Mouse (Mus musculus): ENCODE measurements around the gene Irf2. TPM values are rescaled to one million over a fixed set of nuclear protein-coding genes. Genes with fewer than 3 reads are reported as not detected.

Gene Irf2
- total and polyA plus RNA-seq, 3 experiments, result 4.9 to 19.4 TPM; not detected in 1

- TF ChIP-seq TCF12 (IDR thresholded peaks at IDR 0.05; ENCODE audit: low read depth, low read length) (peak; percentile 66), RAD21 (IDR thresholded peaks at IDR 0.05; ENCODE audit: low read depth, low read length) (no peak), POLR2AphosphoS5 (IDR thresholded peaks at IDR 0.05; ENCODE audit: borderline replicate concordance, low read depth, low read length) (no peak), CTCF (IDR thresholded peaks at IDR 0.05 in 2 of 3, conservative IDR thresholded peaks at IDR 0.05 in 1 of 3; ENCODE audit: control insufficient read depth in 1 of 3, insufficient read depth in 1 of 3, low read depth in 2 of 3, low read length in 3 of 3, poor library complexity in 1 of 3, severe bottlenecking in 1 of 3) (no peak), MAZ (IDR thresholded peaks at IDR 0.05; ENCODE audit: low read depth, low read length) (0 out of 2 replicates have a peak, but pooled peaks have one; percentile 48), RCOR1 (IDR thresholded peaks at IDR 0.05; ENCODE audit: low read depth, low read length) (no peak), ZKSCAN1 (IDR thresholded peaks at IDR 0.05; ENCODE audit: low read depth, low read length) (no peak), MYC (IDR thresholded peaks at IDR 0.05; ENCODE audit: low read depth, low read length) (no peak), POLR2AphosphoS2 (IDR thresholded peaks at IDR 0.05; ENCODE audit: low read length) (no peak), KAT2A (conservative IDR thresholded peaks at IDR 0.05; ENCODE audit: low read depth, low read length) (no peak), HCFC1 (IDR thresholded peaks at IDR 0.05; ENCODE audit: low read depth, low read length) (no peak), JUND (IDR thresholded peaks at IDR 0.05; ENCODE audit: low read depth, low read length) (no peak)
Observed at GRCm38 (mm10) chr8:46801153-46801684, 61.7 kb downstream of the Irf2 start (continued).

- no peaks in the 10 kb centered on the region for H3K9me3 ChIP-seq (replicated peaks; ENCODE audit: insufficient read depth, low read length)
- H3K79me2 ChIP-seq (ENCODE audit: control insufficient read depth, insufficient read depth, low read length, poor library complexity), result no peaks in the 10 kb centered on the region
- no peaks in the 10 kb centered on the region for H3K27me3 ChIP-seq (ENCODE audit: control insufficient read depth in 1 of 2, insufficient read depth in 2 of 2, low read length in 2 of 2)
- H3K4me3 ChIP-seq (ENCODE audit: control insufficient read depth in 1 of 2, insufficient read depth in 1 of 2, low read depth in 2 of 2, low read length in 2 of 2), result no peak overlapping the region
- H3K27ac ChIP-seq (ENCODE audit: control insufficient read depth, low read depth, low read length), result no peak overlapping the region
- TF ChIP-seq TAL1 (IDR thresholded peaks at IDR 0.05; ENCODE audit: low read length) (no peak), MXI1 (IDR thresholded peaks at IDR 0.05; ENCODE audit: low read depth, low read length) (no peak), USF2 (IDR thresholded peaks at IDR 0.05; ENCODE audit: borderline replicate concordance in 1 of 2, insufficient read depth in 1 of 2, low read depth in 1 of 2, low read length in 2 of 2) (no peak), EP300 (IDR thresholded peaks at IDR 0.05; ENCODE audit: low read depth in 1 of 2, low read length in 2 of 2) (no peak), SIN3A (IDR thresholded peaks at IDR 0.05; ENCODE audit: low read length) (no peak), NRF1 (IDR thresholded peaks at IDR 0.05; ENCODE audit: insufficient read depth, low read depth, low read length, poor library complexity, severe bottlenecking) (no peak), POLR2AphosphoS2 (IDR thresholded peaks at IDR 0.05; ENCODE audit: low read length) (no peak), RAD21 (IDR thresholded peaks at IDR 0.05; ENCODE audit: low read depth, low read length) (no peak), ZNF384 (IDR thresholded peaks at IDR 0.05; ENCODE audit: low read depth, low read length) (no peak), JUND (IDR thresholded peaks at IDR 0.05; ENCODE audit: low read depth, low read length) (no peak), CTCF (IDR thresholded peaks at IDR 0.05 in 2 of 3, conservative IDR thresholded peaks at IDR 0.05 in 1 of 3; ENCODE audit: control insufficient read depth in 1 of 3, insufficient read depth in 1 of 3, low read depth in 2 of 3, low read length in 3 of 3, poor library complexity in 1 of 3, severe bottlenecking in 1 of 3) (no peak), RCOR1 (IDR thresholded peaks at IDR 0.05; ENCODE audit: low read depth, low read length) (no peak), UBTF (IDR thresholded peaks at IDR 0.05; ENCODE audit: borderline replicate concordance, insufficient read depth, low read depth, low read length) (no peak), ZKSCAN1 (IDR thresholded peaks at IDR 0.05; ENCODE audit: low read depth, low read length) (no peak), MYC (IDR thresholded peaks at IDR 0.05; ENCODE audit: low read depth, low read length) (no peak), MAFK (IDR thresholded peaks at IDR 0.05; ENCODE audit: borderline replicate concordance, low read depth, low read length) (no peak), MYB (IDR thresholded peaks at IDR 0.05; ENCODE audit: low read depth, low read length) (no peak), MAX (IDR thresholded peaks at IDR 0.05; ENCODE audit: low read length) (no peak), NELFE (IDR thresholded peaks at IDR 0.05; ENCODE audit: low read depth, low read length) (no peak)
- peaks cover 11 to 16% of the 10 kb centered on the region in 2 experiments for H3K4me1 ChIP-seq (ENCODE audit: control insufficient read depth in 1 of 2, insufficient read depth in 2 of 2, low read length in 2 of 2)
- DNase-seq (ENCODE audit: low read depth, low spot score), result no peak
- H3K9ac ChIP-seq (ENCODE audit: control insufficient read depth, low read depth, low read length, poor library complexity, severe bottlenecking), result no peak overlapping the region
- H3K36me3 ChIP-seq (ENCODE audit: control insufficient read depth in 1 of 2, insufficient read depth in 2 of 2, low read length in 2 of 2), result peaks cover 4 to 28% of the 10 kb centered on the region in 2 experiments
Observed at GRCm38 (mm10) chr8:46802009-46802408, 62.5 kb downstream of the Irf2 start.
